Mouse (Mus musculus) liver, embryonic 12.5 days (tissue): ENCODE results near the gene Morn2. TPM values are rescaled to one million over a fixed set of nuclear protein-coding genes. Genes with fewer than 3 reads are reported as not detected.
"Not testable (repeated sequence)": the region's sequence is repeated elsewhere in the genome, so short reads cannot be mapped to it uniquely, and the experiment has no call there.

Experiments used
- ATAC-seq: fragments of 200-750 bp; cut with Nextera tagmentation; 2 replicates; pipeline ENCODE4 v1.8.0; 2017; ENCODE audit warnings: moderate number of reproducible peaks, mild to moderate bottlenecking, moderate library complexity
- H3K27ac ChIP-seq: fragments of 300-500 bp; sonication (generic); 2 replicates; pipeline ENCODE4 v1.5.1; 2016; ENCODE audit warnings: mild to moderate bottlenecking
- H3K27me3 ChIP-seq: fragments of 300-500 bp; sonication (generic); replicated peaks from 2 replicates; pipeline ENCODE4 v1.6.1; 2016; ENCODE audit warnings: mild to moderate bottlenecking, moderate library complexity
- H3K36me3 ChIP-seq: fragments of 300-500 bp; sonication (generic); 2 replicates; pipeline ENCODE4 v1.6.1; 2016; ENCODE audit warnings: mild to moderate bottlenecking, moderate library complexity
- H3K4me1 ChIP-seq: fragments of 300-500 bp; sonication (generic); 2 replicates; pipeline ENCODE4 v1.6.1; 2016
- H3K4me2 ChIP-seq: fragments of 300-500 bp; sonication (generic); 2 replicates; pipeline ENCODE4 v1.6.1; 2016; ENCODE audit warnings: mild to moderate bottlenecking, moderate library complexity
- H3K4me3 ChIP-seq: fragments of 300-500 bp; sonication (generic); 2 replicates; pipeline ENCODE4 v1.5.1; 2016; ENCODE audit warnings: mild to moderate bottlenecking, moderate library complexity
- H3K9ac ChIP-seq: fragments of 300-500 bp; sonication (generic); 2 replicates; pipeline ENCODE4 v1.6.1; 2016; ENCODE audit warnings: mild to moderate bottlenecking, moderate library complexity
- H3K9me3 ChIP-seq: fragments of 300-500 bp; sonication (generic); replicated peaks from 2 replicates; pipeline ENCODE4 v1.6.1; 2016; ENCODE audit warnings: mild to moderate bottlenecking, moderate library complexity
- WGBS: fragments of 180-500 bp; shearing (Covaris S2); methylation state at CpG from one replicate; pipeline ENCODE4 v1.1.7; 2016; ENCODE audit not compliant: insufficient replicate concordance; 5-methylcytosine and 5-hydroxymethylcytosine counted together
- polyA plus RNA-seq: library from polyadenylated mRNA; unstranded; fragments of >200 nt; fragmentation: Nextera tagmentation; extraction: Ambion mirVana; gene quantifications from 2 replicates; pipeline ENCODE4 v1.2.1, GENCODE M21; 2016

The Morn2 gene
- 11.9 and 13.3 TPM in 2 replicates for polyA plus RNA-seq

DNA sequence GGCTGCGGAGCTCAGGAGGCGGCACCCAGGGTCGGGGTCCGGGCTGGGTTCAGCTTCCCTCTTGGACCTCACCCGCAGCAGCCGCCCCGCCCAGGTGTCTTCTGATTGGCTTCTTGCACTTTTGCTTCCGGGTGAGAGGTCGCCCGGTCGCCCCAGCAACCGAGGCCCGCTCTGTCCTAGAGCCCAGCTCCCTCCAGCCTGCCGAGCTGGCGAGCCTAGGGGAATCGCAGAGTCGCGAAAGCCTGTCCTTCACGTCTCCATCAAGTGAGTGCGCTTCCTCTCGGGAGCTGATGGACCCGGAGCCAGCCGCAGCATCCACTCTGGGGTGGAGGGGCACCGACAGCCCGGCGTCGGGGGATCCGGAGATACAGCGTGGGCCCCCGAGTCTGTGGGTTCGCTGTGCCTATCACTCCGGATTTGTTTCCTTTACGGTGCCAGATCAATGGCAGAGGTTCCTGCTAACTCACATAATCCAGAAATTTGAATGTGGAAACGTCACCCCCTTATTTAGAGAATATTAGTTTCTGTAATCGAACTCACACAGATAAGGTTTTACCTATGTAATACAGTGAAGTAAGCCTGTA lies at the start of gene Morn2, which contains the start of gene Dhx57:
Morn2 (plus strand) TSS at position 130 of the 584 bp plus-strand sequence.
Dhx57 (minus strand) TSS at position 403 of the 584 bp plus-strand sequence.
- ATAC-seq, result peak; percentile 99
- Histone ChIP-seq H3K4me2 (peak within 1 kb of the TSS; percentile 79), H3K9ac (peak within 1 kb of the TSS; percentile 79), H3K4me1 (peaks cover 19% of the 10 kb centered on the region), H3K9me3 (no peaks in the 10 kb centered on the region), H3K36me3 (no peaks in the 10 kb centered on the region), H3K27me3 (no peaks in the 10 kb centered on the region), H3K4me3 (peak within 1 kb of the TSS; percentile 74), H3K27ac (peak within 1 kb of the TSS; percentile 66)
- WGBS, result under 1% methylated on average over 35 of the region's 35 CpGs

DNA sequence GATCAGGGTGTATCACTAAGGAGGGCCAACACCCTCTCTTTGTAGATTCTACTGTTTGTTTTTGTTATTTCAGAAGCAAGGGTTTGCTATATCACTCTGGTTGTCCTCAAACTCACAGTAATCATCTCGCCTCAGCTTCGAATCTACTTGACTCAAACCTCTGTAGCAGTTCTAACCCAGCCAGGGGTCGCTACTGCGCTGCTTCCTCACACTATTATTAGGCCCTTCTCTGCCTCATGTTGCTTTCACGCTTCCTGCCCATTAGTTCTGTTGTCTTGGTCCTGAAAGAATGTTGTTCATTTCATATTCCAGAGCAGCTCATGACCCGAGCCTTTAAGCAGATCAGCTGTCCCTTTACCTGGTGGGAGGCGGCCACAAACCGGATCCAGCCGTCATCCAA lies 48.4 kb upstream of the Morn2 start:
- no peak for ATAC-seq
- no peak overlapping the region for H3K4me3 ChIP-seq

DNA sequence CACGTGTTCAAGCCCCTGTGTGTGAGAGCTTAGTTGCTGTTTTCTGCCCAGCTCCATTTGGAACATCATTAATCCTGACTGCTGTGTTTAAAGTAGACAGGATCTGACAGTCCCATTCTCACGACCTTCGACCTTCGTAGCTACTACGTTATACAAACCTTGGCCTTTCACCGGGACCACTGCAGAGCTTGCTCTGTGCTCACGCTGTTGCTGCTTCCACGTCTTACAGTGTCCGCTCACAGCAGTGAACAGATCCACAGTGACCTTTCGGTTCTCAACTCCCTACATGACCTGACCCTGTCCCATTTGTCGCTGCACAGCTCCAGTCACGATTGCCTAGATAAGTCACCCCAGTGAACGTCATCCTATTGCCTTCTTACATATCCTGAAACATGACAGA lies 46.9 kb upstream of the Morn2 start:
- Histone ChIP-seq H3K4me1 (no peaks in the 10 kb centered on the region), H3K9ac (no peak overlapping the region), H3K9me3 (no peaks in the 10 kb centered on the region), H3K36me3 (peaks cover 83% of the 10 kb centered on the region), H3K4me3 (no peak overlapping the region), H3K27ac (0 out of 2 replicates have a peak overlapping the region, but pooled peaks have one; percentile 3), H3K4me2 (no peak overlapping the region), H3K27me3 (no peaks in the 10 kb centered on the region)
- 69% methylated on average over 13 of the region's 13 CpGs for whole genome bisulfite sequencing
- peak; percentile 60 for ATAC-seq

More for the DNA sequence above, 48.4 kb upstream of the Morn2 start:
- Histone ChIP-seq H3K4me1 (no peaks in the 10 kb centered on the region), H3K36me3 (peaks cover 75% of the 10 kb centered on the region), H3K9me3 (no peaks in the 10 kb centered on the region), H3K4me2 (no peak overlapping the region), H3K27ac (no peak overlapping the region), H3K9ac (no peak overlapping the region), H3K27me3 (no peaks in the 10 kb centered on the region)
- WGBS, result 86% methylated on average over 9 of the region's 9 CpGs

DNA sequence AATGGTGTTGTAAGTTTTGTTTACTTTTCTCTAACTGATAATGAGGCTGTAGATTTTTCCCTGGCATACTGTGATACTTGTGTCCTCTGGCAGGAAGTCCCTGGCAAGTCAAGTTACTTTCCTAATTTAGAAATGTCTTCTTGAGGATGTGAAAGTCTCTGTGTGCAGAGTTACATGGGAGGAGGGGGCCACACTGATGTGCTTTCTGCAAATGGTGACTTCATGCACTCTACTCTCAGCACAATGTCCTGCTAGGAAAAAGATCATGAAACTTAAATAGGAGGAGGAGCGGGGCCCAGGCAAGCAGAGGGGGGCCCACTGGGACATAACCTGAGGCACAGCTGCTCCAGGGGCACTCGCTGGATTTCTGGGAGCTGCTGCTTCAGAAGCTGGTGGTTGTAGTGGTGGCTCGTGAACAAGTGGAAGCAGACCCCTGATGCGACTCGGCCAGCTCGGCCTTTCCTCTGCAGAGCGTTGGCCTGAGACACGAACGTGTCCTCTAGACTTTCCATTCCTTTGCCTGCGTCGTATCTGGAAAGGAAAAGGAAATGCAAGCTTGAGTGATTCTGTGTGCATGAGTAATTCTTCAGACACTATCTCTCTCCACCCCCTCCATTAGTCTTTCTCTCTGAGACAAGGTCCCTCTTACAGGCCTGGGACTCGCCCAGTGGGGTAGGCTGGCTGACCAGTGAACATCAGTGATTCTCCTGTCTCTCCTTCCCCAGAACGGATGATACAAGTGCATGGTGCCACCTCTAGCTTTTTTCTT lies 37.1 kb upstream of the Morn2 start:
- H3K4me2 ChIP-seq, result 0 out of 2 replicates have a peak overlapping the region, but pooled peaks have one; percentile 10
- no peak overlapping the region for H3K9ac ChIP-seq
- H3K4me1 ChIP-seq, result peaks cover 9% of the 10 kb centered on the region
- H3K36me3 ChIP-seq, result peaks cover 91% of the 10 kb centered on the region
- no peaks in the 10 kb centered on the region for H3K27me3 ChIP-seq
- 0 out of 2 replicates have a peak, but pooled peaks cover 4% of the 10 kb centered on the region for H3K9me3 ChIP-seq
- no peak overlapping the region for H3K4me3 ChIP-seq
- 71% methylated on average over 13 of the region's 13 CpGs for WGBS
- peak overlapping the region; percentile 77 for H3K27ac ChIP-seq
- ATAC-seq, result 0 out of 2 replicates have a peak, but pooled peaks have one; percentile 37

DNA sequence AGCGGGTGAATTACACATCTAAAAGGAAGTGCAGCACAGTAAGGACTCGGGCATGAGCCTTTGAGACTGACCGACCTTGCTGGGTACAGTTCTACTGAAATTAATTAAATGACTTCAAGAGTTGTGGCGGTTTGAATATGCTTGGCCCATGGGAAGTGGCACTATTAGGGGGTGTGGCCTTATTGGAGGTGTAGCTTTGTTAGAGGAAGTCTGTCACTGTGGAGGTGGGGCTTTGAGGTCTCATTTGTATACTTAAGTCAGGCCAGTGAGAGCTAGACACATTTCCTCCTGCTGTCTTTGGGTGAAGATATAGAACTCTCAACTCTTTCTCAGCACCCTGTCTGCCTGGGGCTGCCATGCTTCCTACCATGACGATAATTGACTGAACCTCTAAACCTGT lies 35.6 kb upstream of the Morn2 start:
- Histone ChIP-seq H3K4me1 (peaks cover 9% of the 10 kb centered on the region), H3K27me3 (no peaks in the 10 kb centered on the region), H3K27ac (peak overlapping the region; percentile 56; the same call in 1 of the 2 replicates), H3K9me3 (0 out of 2 replicates have a peak, but pooled peaks cover 4% of the 10 kb centered on the region), H3K9ac (no peak overlapping the region), H3K4me2 (no peak overlapping the region), H3K4me3 (no peak overlapping the region), H3K36me3 (peaks cover 92% of the 10 kb centered on the region)
- no peak for ATAC-seq
- WGBS, result 81% methylated on average over 5 of the region's 5 CpGs

DNA sequence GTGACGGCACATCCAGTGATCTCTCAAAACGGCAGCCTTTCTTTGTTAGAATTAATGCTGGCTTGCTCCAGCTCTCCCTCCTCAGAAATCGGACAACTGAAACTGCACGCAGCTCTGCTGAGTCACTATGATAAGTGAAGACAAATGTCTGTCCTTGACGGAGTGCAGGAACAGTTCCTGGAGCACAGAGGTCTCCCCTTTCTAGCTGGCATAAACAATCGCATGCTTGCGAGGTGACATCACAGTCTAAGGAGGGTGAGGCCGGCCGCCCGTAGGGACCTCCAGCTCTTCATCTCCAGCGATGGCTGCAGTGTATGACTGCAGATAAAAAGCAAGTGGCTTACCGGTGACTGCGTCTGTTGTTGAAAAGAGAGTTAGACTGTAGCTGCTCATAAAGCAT lies 34.8 kb upstream of the Morn2 start:
- no peak overlapping the region for H3K4me3 ChIP-seq
- 0 out of 2 replicates have a peak, but pooled peaks cover 4% of the 10 kb centered on the region for H3K9me3 ChIP-seq
- H3K27ac ChIP-seq, result peak overlapping the region; percentile 56; the same call in 1 of the 2 replicates
- ATAC-seq, result peak; percentile 69; the same call in 1 of the 2 replicates
- H3K4me2 ChIP-seq, result peak overlapping the region; percentile 16
- H3K4me1 ChIP-seq, result peaks cover 9% of the 10 kb centered on the region
- peaks cover 91% of the 10 kb centered on the region for H3K36me3 ChIP-seq
- H3K9ac ChIP-seq, result no peak overlapping the region
- WGBS, result 51% methylated on average over 13 of the region's 13 CpGs
- H3K27me3 ChIP-seq, result no peaks in the 10 kb centered on the region

DNA sequence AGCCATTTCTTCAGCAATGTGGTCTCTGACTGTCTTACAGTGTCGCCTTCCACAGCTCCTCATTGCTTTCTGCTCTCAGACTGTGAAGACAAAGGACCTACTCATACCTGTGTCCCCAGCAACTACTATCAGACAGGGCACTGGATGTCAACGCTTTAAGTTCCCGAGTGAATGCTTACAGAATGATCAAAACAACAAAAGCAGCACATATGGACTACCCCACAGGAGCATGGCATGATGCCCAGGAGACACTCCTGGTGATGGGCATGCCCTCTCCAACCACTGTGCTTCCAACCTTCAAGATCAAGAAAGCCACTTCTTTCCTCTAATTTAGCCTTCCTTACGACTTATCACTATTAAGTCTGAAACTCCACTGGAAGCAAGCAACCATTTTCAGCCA lies 22.9 kb upstream of the Morn2 start:
- no peaks in the 10 kb centered on the region for H3K27me3 ChIP-seq
- ATAC-seq, result no peak
- no peak overlapping the region for H3K4me2 ChIP-seq
- H3K4me1 ChIP-seq, result no peaks in the 10 kb centered on the region
- H3K36me3 ChIP-seq, result peaks cover 71% of the 10 kb centered on the region
- H3K27ac ChIP-seq, result no peak overlapping the region
- WGBS, result 87% methylated on average over 4 of the region's 4 CpGs
- no peak overlapping the region for H3K4me3 ChIP-seq
- no peak overlapping the region for H3K9ac ChIP-seq
- H3K9me3 ChIP-seq, result no peaks in the 10 kb centered on the region

DNA sequence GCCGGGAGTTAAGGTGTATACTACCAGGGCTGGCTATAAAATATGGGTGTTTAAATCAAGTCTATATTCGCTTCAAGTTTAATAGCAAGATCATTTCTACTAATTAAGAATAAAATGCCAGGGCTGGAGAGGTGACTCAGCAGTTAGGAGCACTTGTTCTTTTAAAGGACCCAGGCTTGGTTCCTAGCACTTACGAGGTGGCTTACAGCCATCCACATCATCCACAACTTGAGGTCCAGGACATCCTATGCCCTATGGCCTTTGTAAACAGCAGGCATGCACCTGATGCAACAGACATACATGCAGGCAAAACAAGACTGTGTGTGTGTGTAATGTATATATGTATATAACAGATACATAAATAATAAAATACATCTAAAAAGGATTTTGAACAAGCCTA lies 21.9 kb upstream of the Morn2 start:
- H3K4me2 ChIP-seq, result no peak overlapping the region
- H3K4me1 ChIP-seq, result no peaks in the 10 kb centered on the region
- H3K9ac ChIP-seq, result no peak overlapping the region
- H3K4me3 ChIP-seq, result no peak overlapping the region
- peaks cover 74% of the 10 kb centered on the region for H3K36me3 ChIP-seq
- 78% methylated on average over 3 of the region's 3 CpGs for WGBS
- H3K27ac ChIP-seq, result no peak overlapping the region
- H3K27me3 ChIP-seq, result no peaks in the 10 kb centered on the region
- no peak for ATAC-seq
- H3K9me3 ChIP-seq, result no peaks in the 10 kb centered on the region

DNA sequence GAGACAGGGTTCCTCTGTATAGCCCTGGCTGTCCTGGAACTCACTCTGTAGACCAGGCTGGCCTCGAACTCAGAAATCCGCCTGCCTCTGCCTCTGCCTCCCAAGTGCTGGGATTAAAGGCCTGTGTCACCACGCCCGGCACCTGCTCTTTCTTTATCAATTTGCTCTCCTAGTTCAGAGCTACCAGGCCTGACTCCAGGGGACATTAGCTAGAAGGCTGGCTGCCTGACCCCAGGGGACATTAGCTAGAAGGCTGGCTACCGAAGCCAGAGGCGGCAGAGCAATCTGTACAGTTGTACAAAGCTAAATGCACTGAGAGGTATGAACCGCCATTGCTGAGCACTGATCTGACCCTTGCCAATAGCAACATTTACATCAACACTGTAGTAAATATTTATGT lies 19.4 kb upstream of the Morn2 start:
- H3K4me2 ChIP-seq, H3K4me3 ChIP-seq, H3K9me3 ChIP-seq, H3K4me1 ChIP-seq, H3K9ac ChIP-seq, ATAC-seq, H3K27ac ChIP-seq, H3K27me3 ChIP-seq: not testable (repeated sequence)
- WGBS, result 83% methylated on average over 7 of the region's 7 CpGs
- peaks cover 73% of the 10 kb centered on the region for H3K36me3 ChIP-seq

DNA sequence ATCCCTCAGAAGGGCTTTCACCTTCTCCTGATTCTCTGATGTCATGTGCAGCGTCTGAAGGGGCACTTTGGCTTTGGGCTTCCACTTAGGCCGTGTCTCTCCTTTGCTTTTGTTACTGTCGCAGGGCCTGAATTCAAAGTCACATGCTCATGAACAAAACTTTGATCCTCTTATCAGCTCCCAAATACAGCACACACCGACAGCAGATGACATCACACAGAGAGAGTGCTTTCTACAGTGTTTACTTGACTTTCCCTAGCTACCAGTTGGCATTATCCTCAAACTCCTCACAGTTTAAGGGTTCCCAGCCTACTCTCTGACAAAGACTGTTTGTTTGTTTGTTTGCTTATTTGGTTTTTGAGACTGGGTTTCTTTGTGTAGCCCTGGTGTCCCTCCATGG lies 11.7 kb upstream of the Morn2 start:
- 67% methylated on average over 4 of the region's 4 CpGs for WGBS
- Histone ChIP-seq H3K36me3 (peaks cover 50% of the 10 kb centered on the region), H3K27ac (no peak overlapping the region), H3K4me3 (no peak overlapping the region), H3K9ac (no peak overlapping the region), H3K4me2 (no peak overlapping the region), H3K4me1 (0 out of 2 replicates have a peak, but pooled peaks cover 7% of the 10 kb centered on the region), H3K9me3 (no peaks in the 10 kb centered on the region), H3K27me3 (no peaks in the 10 kb centered on the region)
- no peak for ATAC-seq

DNA sequence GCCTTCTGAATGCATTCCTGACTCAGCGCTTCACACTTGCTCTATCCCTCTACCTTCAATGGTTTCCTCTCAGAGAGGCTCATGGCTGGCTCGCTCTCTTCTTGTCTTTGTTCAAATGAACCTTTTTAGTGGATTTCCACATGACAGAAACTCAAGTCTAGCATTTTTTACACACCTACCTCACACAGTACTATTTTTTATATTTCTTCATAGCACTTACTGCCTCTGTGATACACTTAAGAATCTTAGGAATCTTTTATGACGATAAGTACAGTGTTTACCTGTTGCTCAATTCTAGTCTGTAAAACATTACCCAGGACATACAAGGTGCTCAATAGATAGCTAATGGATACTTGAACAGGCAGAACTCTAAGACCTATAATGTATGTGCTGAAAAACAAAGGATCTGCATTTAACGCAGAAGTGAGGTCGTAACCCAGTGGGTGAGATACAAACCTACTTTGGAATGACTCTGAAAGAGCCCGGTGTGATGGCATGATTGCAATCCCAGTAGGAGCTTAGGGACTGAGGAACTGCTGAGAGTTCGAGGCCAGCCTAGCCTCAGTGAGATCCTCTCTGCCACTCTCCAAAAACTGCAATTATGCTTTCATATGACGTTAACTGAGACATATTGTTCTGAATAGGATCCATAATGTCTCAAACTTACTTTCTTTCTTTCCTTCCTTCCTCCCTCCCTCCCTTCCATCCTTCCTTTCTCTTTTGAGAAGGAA lies 10.5 kb upstream of the Morn2 start:
- WGBS, result 83% methylated on average over 8 of the region's 8 CpGs
- H3K4me3 ChIP-seq, result no peak overlapping the region
- ATAC-seq, result no peak

More for the DNA sequence above, 10.5 kb upstream of the Morn2 start:
- H3K27me3 ChIP-seq, result no peaks in the 10 kb centered on the region
- H3K9ac ChIP-seq, result no peak overlapping the region
- no peaks in the 10 kb centered on the region for H3K9me3 ChIP-seq
- no peak overlapping the region for H3K27ac ChIP-seq
- H3K4me1 ChIP-seq, result peaks cover 11% of the 10 kb centered on the region; the same call in 1 of the 2 replicates
- H3K36me3 ChIP-seq, result peaks cover 40% of the 10 kb centered on the region
- no peak overlapping the region for H3K4me2 ChIP-seq
